Mouse (Mus musculus): ENCODE measurements around the gene Areg.

- TF ChIP-seq CTCF (IDR thresholded peaks at IDR 0.05; ENCODE audit: low read depth) = no peak
- TF ChIP-seq EP300 (IDR thresholded peaks at IDR 0.05; ENCODE audit: low read depth) = no peak
Observed at GRCm38 (mm10) chr5:91124140-91124539, 15.3 kb upstream of the Areg start.

Measured in liver, postnatal 0 days (tissue).